Mouse (Mus musculus): ENCODE data around the gene Golga1.

Gene Golga1

GRCm38 (mm10) chr2:38973223-38973622 lies 92.1 kb downstream of the Golga1 start:
- no peak for DNase-seq

GRCm38 (mm10) chr2:38970057-38970456 lies 95.3 kb downstream of the Golga1 start:
- no peak for DNase-seq

- DNase-seq = no peak
Observed at GRCm38 (mm10) chr2:38969650-38970049, 95.7 kb downstream of the Golga1 start.
